Mouse (Mus musculus) testis, postnatal 14 days (tissue): ENCODE measurements around the gene Tarm1.

Experiments used
- DNase-seq: peaks from one replicate; pipeline ENCODE4 v3.0.0; 2021; ENCODE audit warnings: low spot score

The Tarm1 gene

GRCm38 (mm10) chr7:3502439-3502838 lies at the start of gene Tarm1:
TSS of gene Tarm1 (minus strand) at chr7:3502624.
- DNase-seq: no peak

- DNase-seq: no peak
Observed at GRCm38 (mm10) chr7:3505913-3506312, 3.5 kb upstream of the Tarm1 start.

- DNase-seq: no peak
Observed at GRCm38 (mm10) chr7:3500406-3500805, 2.0 kb downstream of the Tarm1 start.

- no peak for DNase-seq
Observed at GRCm38 (mm10) chr7:3481948-3482608, 20.3 kb downstream of the Tarm1 start.

- no peak for DNase-seq
Observed at GRCm38 (mm10) chr7:3476728-3477127, 25.7 kb downstream of the Tarm1 start.

- no peak for DNase-seq
Observed at GRCm38 (mm10) chr7:3474291-3475080, 27.9 kb downstream of the Tarm1 start.

GRCm38 (mm10) chr7:3472774-3473173 lies 29.6 kb downstream of the Tarm1 start:
- no peak for DNase-seq

- no peak for DNase-seq
Observed at GRCm38 (mm10) chr7:3468614-3469013, 33.8 kb downstream of the Tarm1 start.

GRCm38 (mm10) chr7:3463306-3463705 lies 39.1 kb downstream of the Tarm1 start:
- no peak for DNase-seq

- DNase-seq: no peak
Observed at GRCm38 (mm10) chr7:3460261-3460660, 42.2 kb downstream of the Tarm1 start.

- DNase-seq: no peak
Observed at GRCm38 (mm10) chr7:3457841-3458217, 44.6 kb downstream of the Tarm1 start.

GRCm38 (mm10) chr7:3457111-3457840 lies 45.1 kb downstream of the Tarm1 start:
- no peak for DNase-seq

GRCm38 (mm10) chr7:3453486-3454183 lies 48.8 kb downstream of the Tarm1 start:
- DNase-seq: no peak

- DNase-seq: no peak
Observed at GRCm38 (mm10) chr7:3452821-3453485, 49.5 kb downstream of the Tarm1 start.

GRCm38 (mm10) chr7:3451161-3451560 lies 51.3 kb downstream of the Tarm1 start:
- DNase-seq: no peak

- no peak for DNase-seq
Observed at GRCm38 (mm10) chr7:3450671-3451070, 51.8 kb downstream of the Tarm1 start.

- DNase-seq: peak; percentile 73
Observed at GRCm38 (mm10) chr7:3448737-3449454, 53.5 kb downstream of the Tarm1 start.

GRCm38 (mm10) chr7:3447026-3447425 lies 55.4 kb downstream of the Tarm1 start:
- no peak for DNase-seq

GRCm38 (mm10) chr7:3446584-3446983 lies 55.8 kb downstream of the Tarm1 start:
- no peak for DNase-seq

GRCm38 (mm10) chr7:3444678-3445077 lies 57.7 kb downstream of the Tarm1 start:
- no peak for DNase-seq

- no peak for DNase-seq
Observed at GRCm38 (mm10) chr7:3442476-3443062, 59.9 kb downstream of the Tarm1 start.
